Mouse (Mus musculus): ENCODE results near the gene St3gal5. TPM values are rescaled to one million over a fixed set of nuclear protein-coding genes. Genes with fewer than 3 reads are reported as not detected.

The St3gal5 gene
- polyA plus RNA-seq, 1 experiment = 31.6 TPM

DNA sequence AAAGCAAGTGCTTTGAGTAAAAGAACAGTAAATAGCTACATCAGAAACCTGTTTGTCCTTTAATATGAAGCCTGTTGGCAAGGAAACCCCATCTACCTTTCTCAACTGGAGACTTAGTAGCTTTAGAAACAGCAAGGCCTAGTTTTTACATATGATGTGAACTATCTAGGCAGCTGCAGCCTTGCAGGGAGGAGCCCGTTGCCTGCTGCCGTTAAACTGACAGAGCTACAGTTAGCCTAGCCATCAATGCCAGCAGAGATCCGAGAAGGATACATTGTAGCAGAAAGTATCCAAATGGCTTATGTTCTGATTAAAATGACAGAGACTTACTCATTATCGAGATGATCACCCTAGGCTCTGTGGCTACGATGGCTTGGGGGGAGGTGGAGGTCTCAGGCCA, 25.1 kb downstream of the St3gal5 start:
- H3K4me3 ChIP-seq (ENCODE audit: insufficient read depth, low read length) = no peak overlapping the region
- no peak for TF ChIP-seq CTCF (IDR thresholded peaks at IDR 0.05; ENCODE audit: low read depth, low read length)
- TF ChIP-seq POLR2A (IDR thresholded peaks at IDR 0.05; ENCODE audit: borderline replicate concordance, low read depth, low read length) = no peak
- peaks cover 13% of the 10 kb centered on the region; the same call in 1 of the 2 replicates for H3K4me1 ChIP-seq (ENCODE audit: control insufficient read depth, insufficient read depth, low read length)
- no peak overlapping the region for H3K27ac ChIP-seq (ENCODE audit: insufficient read depth, low read depth, low read length)

DNA sequence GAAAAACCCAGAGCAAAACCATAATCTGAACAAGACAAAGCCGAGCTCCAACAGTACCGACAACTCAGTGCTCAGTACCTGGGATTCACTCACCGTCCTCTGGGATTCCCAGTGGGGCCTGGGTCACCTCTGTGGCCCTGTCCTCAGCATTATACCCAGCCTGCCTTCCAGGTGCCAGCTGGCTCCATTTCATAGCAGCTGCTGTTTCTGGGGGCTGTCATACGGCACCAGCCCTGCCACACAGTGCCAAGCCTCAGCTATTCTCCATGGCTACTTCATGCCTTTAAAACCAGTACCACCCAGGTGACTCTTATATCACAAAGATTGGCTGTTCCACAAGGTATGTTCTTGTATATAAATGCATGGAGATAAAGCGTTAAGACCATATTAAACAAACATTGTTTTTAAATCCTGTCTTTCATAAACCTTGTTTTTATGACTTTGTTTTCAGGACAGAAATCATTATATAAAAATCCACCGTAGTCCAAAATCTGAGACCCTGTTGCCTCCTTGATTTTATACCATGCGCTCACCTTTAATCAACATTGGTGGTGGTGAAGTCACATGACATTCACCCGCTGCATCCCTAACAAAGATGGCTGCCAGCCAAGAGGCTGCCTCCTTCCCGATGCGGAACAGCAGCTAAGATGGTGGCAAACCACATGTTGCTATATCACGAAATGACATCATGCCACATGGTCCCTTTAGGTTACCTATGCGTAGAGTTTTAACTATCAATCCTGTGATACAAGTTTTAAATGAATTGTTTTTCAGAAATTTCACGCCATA, 27.1 kb downstream of the St3gal5 start:
- Histone ChIP-seq H3K4me3 (ENCODE audit: insufficient read depth, low read length) (no peak overlapping the region), H3K4me1 (ENCODE audit: control insufficient read depth, insufficient read depth, low read length) (peaks cover 9% of the 10 kb centered on the region; the same call in 1 of the 2 replicates), H3K27ac (ENCODE audit: insufficient read depth, low read depth, low read length) (no peak overlapping the region)
- TF ChIP-seq CTCF (IDR thresholded peaks at IDR 0.05; ENCODE audit: low read depth, low read length) (no peak), POLR2A (IDR thresholded peaks at IDR 0.05; ENCODE audit: borderline replicate concordance, low read depth, low read length) (no peak)

DNA sequence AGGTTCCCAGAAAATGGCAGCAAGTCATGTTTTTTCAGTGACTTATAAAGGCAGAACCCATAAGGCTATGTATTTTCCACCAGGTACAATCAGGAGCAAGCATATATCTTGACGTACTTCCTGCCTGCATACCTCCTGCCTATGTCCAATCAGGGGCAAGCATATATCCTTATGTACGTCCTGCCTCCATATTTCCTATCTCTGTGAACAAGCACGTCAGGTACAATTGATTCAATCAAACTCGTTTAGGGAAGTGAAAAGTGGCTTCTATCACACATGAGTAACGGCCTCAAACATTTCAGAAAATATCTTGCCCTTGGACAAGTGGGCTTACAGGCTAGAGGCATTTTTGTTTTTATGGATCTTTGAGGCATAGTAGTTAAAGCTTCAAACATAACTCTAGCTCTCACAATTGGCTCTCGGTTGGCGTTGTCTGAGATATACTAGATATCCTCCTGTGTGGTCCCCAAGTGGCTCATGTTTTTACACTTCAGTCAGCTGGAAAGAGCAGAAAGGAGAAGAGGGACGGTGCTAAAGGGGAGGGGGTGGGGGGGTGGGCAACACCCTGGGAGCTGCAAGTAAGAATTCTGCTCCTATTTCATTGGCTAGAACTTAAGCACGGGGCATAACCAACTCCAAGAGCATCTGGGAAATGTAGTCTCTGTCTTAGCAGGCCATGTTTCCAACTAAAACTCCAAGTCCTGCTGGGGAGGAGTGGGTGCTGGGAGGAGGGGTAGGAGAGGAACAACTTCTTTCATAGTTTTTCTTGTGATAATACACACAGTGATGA, 28.9 kb downstream of the St3gal5 start:
- H3K4me3 ChIP-seq (ENCODE audit: insufficient read depth, low read length) = no peak overlapping the region
- no peak overlapping the region for H3K27ac ChIP-seq (ENCODE audit: insufficient read depth, low read depth, low read length)
- H3K4me1 ChIP-seq (ENCODE audit: control insufficient read depth, insufficient read depth, low read length) = peaks cover under 1% of the 10 kb centered on the region; the same call in 1 of the 2 replicates
- no peak for TF ChIP-seq CTCF (IDR thresholded peaks at IDR 0.05; ENCODE audit: low read depth, low read length)

DNA sequence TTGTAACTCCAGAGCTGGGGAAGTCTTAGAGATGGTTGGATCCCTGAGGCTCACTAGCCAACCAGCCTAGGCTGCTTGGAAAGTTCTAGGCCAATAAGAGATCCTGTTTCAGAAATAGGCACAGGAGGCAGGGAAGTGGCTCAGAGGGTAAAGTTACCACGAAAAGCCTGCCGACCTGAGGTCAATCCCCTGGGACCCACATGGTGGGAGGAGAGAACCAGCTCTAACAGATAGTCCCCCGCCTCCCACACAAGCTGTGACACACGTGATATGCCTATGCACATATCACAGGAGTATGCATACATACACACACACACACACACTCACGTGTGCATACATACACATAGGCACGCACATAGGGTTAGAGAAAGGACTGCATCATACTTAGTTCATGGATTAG, 32.7 kb downstream of the St3gal5 start:
- Histone ChIP-seq H3K4me3 (ENCODE audit: insufficient read depth, low read length) (no peak overlapping the region), H3K4me1 (ENCODE audit: control insufficient read depth, insufficient read depth, low read length) (peaks cover 7% of the 10 kb centered on the region), H3K27ac (ENCODE audit: insufficient read depth, low read depth, low read length) (no peak overlapping the region)
- TF ChIP-seq POLR2A (IDR thresholded peaks at IDR 0.05; ENCODE audit: borderline replicate concordance, low read depth, low read length) (no peak), CTCF (IDR thresholded peaks at IDR 0.05; ENCODE audit: low read depth, low read length) (no peak)

DNA sequence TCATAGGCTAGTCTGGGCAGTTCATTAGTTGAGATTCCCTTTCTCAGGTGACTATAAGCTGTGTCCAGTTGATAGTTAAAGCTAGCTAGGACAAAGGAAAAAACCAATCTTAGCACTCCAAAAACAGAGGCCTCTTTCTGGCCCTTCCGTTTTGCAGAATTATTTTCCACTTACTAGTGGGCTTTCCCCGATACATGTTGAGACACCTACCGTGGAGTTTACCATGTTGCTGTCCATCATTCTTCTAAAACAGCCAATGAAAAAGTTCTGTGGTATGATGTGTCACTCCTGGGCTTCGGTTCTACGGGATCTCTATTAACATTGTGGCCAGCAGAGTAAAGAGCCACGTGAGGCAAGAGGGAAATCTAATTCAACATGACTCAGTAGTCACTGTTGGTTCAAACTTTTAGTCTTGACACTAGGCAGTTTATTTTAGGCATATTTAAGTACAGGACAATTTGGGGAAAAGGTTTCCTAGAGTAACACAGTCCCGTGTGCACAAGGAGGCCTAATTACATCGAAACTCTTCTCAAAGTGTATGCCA, 35.4 kb downstream of the St3gal5 start:
- H3K4me1 ChIP-seq (ENCODE audit: control insufficient read depth, insufficient read depth, low read length) = peaks cover 10% of the 10 kb centered on the region
- no peak overlapping the region for H3K4me3 ChIP-seq (ENCODE audit: insufficient read depth, low read length)
- TF ChIP-seq POLR2A (IDR thresholded peaks at IDR 0.05; ENCODE audit: borderline replicate concordance, low read depth, low read length) (no peak), CTCF (IDR thresholded peaks at IDR 0.05; ENCODE audit: low read depth, low read length) (no peak)
- H3K27ac ChIP-seq (ENCODE audit: insufficient read depth, low read depth, low read length) = no peak overlapping the region

DNA sequence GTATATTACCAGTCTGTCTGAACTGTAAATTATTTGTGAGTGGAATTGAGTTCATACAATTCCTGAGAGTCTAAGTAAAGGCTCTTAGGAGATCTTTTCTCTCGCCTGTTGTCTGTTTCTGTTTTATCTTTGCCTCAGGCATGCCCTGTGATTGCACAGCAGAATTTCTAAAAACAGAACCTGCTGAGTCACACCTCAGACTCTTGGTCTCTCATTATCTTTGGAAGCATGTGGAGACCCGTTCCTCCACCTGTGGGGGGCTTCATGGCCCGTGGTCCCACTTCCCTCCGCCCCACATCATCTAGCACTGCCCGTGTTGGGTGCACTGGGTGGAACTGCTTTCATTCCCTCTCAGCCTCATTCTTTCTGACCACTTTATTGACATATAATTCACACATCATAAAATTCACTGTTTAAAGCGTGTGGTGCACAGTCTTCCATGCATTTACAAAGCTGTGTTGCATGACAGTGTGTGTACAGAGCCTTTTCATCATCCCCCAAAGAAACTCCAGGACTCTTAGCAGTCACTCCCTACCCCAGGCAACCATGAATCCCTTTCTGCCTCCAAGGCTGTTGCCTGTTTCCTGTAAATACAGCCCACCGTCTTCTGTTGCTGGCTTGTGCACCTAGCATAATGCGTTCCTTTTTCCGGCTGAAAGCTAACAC, 37.6 kb downstream of the St3gal5 start:
- Histone ChIP-seq H3K4me1 (ENCODE audit: control insufficient read depth, insufficient read depth, low read length) (peaks cover 15% of the 10 kb centered on the region), H3K4me3 (ENCODE audit: insufficient read depth, low read length) (no peak overlapping the region), H3K27ac (ENCODE audit: insufficient read depth, low read depth, low read length) (no peak overlapping the region)
- no peak for TF ChIP-seq POLR2A (IDR thresholded peaks at IDR 0.05; ENCODE audit: borderline replicate concordance, low read depth, low read length)
- no peak for TF ChIP-seq CTCF (IDR thresholded peaks at IDR 0.05; ENCODE audit: low read depth, low read length)

DNA sequence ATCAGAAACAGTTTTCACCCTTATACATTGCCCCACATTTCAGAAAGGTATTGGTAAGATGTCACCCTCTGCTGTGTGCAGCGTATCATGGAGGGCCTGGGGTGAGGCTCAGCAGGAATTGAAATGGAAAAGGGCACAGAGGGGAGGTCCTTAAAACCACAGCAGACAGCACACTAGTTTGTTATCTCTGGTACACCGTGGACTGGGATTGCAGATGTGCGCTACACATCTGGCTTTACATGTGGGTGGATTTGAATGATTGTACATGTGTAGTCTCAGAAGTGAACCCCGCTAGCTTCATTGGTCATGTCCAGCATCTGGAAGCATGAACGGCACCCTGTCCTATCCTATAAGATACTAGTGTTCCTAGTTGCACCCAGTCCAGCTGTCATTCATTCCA, 38.6 kb downstream of the St3gal5 start:
- Histone ChIP-seq H3K4me1 (ENCODE audit: control insufficient read depth, insufficient read depth, low read length) (peaks cover 23% of the 10 kb centered on the region), H3K27ac (ENCODE audit: insufficient read depth, low read depth, low read length) (no peak overlapping the region), H3K4me3 (ENCODE audit: insufficient read depth, low read length) (no peak overlapping the region)
- no peak for TF ChIP-seq POLR2A (IDR thresholded peaks at IDR 0.05; ENCODE audit: borderline replicate concordance, low read depth, low read length)

DNA sequence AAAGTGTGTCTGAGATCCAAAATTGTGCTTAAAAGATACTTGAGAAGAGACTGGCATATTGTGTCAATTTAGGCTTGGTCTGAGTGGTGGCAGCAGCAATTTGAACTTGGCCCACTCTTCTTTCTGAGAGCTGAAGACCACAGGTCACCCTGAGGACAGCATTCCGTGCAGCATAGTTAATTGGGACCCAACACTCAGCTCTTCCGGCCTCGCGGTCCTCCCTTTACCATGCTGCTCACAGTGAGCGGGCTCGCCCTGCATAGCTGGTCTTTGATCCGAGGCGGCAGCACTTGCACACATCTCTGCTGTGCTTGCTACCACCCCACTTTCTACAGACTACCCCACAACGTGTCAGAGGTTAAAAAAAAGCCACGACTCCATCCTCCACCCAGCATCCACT, 39.2 kb downstream of the St3gal5 start:
- no peak overlapping the region for H3K4me3 ChIP-seq (ENCODE audit: insufficient read depth, low read length)
- TF ChIP-seq POLR2A (IDR thresholded peaks at IDR 0.05; ENCODE audit: borderline replicate concordance, low read depth, low read length) = no peak
- TF ChIP-seq CTCF (IDR thresholded peaks at IDR 0.05; ENCODE audit: low read depth, low read length) = no peak
- H3K4me1 ChIP-seq (ENCODE audit: control insufficient read depth, insufficient read depth, low read length) = peaks cover 26% of the 10 kb centered on the region
- H3K27ac ChIP-seq (ENCODE audit: insufficient read depth, low read depth, low read length) = no peak overlapping the region

DNA sequence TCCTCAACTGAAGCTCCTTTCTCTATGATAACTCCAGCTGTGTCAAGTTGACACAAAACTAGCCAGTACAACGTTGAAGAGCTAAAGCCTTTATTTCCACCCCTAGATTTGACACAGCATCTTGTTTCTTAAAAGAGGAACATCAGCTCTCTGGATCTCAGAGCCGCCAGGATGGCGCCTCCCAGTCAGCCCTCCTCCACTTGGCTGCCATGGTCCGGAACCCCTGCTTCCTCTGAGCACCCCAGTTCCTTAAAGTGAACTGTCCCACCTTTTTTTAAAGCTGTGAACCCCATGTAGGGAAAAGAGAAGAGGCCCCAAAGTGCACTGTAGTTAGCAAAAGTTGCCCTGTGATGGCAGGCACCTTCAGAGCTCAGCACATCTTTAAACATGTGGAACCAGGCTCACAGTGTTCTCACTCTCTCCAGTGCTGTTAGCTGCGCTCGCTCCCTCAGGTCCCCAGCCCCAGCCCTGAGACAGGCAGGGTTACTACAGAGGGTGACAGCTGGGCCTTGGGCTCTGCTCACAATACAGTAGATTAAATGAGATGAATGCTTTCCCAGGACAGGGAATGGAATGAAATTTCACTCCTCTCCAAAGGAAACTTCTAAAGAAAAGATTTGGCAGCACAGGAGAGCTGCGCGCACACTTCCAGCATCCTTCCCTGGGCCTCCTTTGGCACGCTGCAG, 42.3 kb downstream of the St3gal5 start:
- peaks cover 20% of the 10 kb centered on the region for H3K4me1 ChIP-seq (ENCODE audit: control insufficient read depth, insufficient read depth, low read length)
- H3K27ac ChIP-seq (ENCODE audit: insufficient read depth, low read depth, low read length) = peak overlapping the region; percentile 79
- no peak for TF ChIP-seq CTCF (IDR thresholded peaks at IDR 0.05; ENCODE audit: low read depth, low read length)
- TF ChIP-seq POLR2A (IDR thresholded peaks at IDR 0.05; ENCODE audit: borderline replicate concordance, low read depth, low read length) = no peak
- H3K4me3 ChIP-seq (ENCODE audit: insufficient read depth, low read length) = no peak overlapping the region
